Mouse (Mus musculus): Measurements from ENCODE around the gene Shc3. TPM values are rescaled to one million over a fixed set of nuclear protein-coding genes. Genes with fewer than 3 reads are reported as not detected.

The Shc3 gene
- total and polyA plus RNA-seq, 3 experiments, result not detected

GRCm38 (mm10) chr13:51381498-51381897 lies 187.7 kb downstream of the Shc3 start (continued):
- no peak for TF ChIP-seq UBTF (IDR thresholded peaks at IDR 0.05; ENCODE audit: borderline replicate concordance, insufficient read depth, low read depth, low read length)

Other genes with a start within 250 kb of the Shc3 start
- not detected in 2 replicates for gene S1pr3, start 160.8 kb downstream of the Shc3 start, total RNA-seq (2012; rRNA removed)
- gene S1pr3, start 160.8 kb downstream of the Shc3 start, polyA plus RNA-seq (2012; ENCODE audit: insufficient read depth in 1 of 2, insufficient read length in 2 of 2, low read depth in 1 of 2, low replicate concordance in 2 of 2, missing spikeins in 1 of 2), result not detected
- 297 and 388 TPM in 2 replicates for gene Cks2, start 75.8 kb upstream of the Shc3 start, total RNA-seq (2012; rRNA removed)
- 100 to 1,000 TPM; 243 to 846 TPM for gene Cks2, start 75.8 kb upstream of the Shc3 start, polyA plus RNA-seq (2012; ENCODE audit: insufficient read depth in 1 of 2, insufficient read length in 2 of 2, low read depth in 1 of 2, low replicate concordance in 2 of 2, missing spikeins in 1 of 2)
- 23.4 and 26.0 TPM in 2 replicates for gene Secisbp2, start 82.3 kb upstream of the Shc3 start, total RNA-seq (2012; rRNA removed)
- gene Secisbp2, start 82.3 kb upstream of the Shc3 start, polyA plus RNA-seq (2012; ENCODE audit: insufficient read depth in 1 of 2, insufficient read length in 2 of 2, low read depth in 1 of 2, low replicate concordance in 2 of 2, missing spikeins in 1 of 2), result 10 to 100 TPM; 28.5 to 76.4 TPM
- 6.9 and 8.2 TPM in 2 replicates for gene Sema4d, start 224.3 kb upstream of the Shc3 start, total RNA-seq (2012; rRNA removed)
- 10 to 100 TPM in 1 of 2 experiments, not detected in 1; 20.3 TPM for gene Sema4d, start 224.3 kb upstream of the Shc3 start, polyA plus RNA-seq (2012; ENCODE audit: insufficient read depth in 1 of 2, insufficient read length in 2 of 2, low read depth in 1 of 2, low replicate concordance in 2 of 2, missing spikeins in 1 of 2)